Mouse (Mus musculus): ENCODE data around the gene Muc2.

Gene Muc2

GRCm38 (mm10) chr7:141758291-141758690, 68.2 kb downstream of the Muc2 start:
- DNase-seq (ENCODE audit: low spot score in 2 of 2) = no peak

GRCm38 (mm10) chr7:141770521-141770920, 80.4 kb downstream of the Muc2 start:
- DNase-seq (ENCODE audit: low spot score in 2 of 2) = no peak

- DNase-seq (ENCODE audit: low spot score in 2 of 2) = peak; percentile 81 to 82
Measured at GRCm38 (mm10) chr7:141770988-141771387, 80.8 kb downstream of the Muc2 start.

GRCm38 (mm10) chr7:141772058-141772557, 82.0 kb downstream of the Muc2 start:
- no peak for DNase-seq (ENCODE audit: low spot score in 2 of 2)

GRCm38 (mm10) chr7:141774855-141775254, 84.7 kb downstream of the Muc2 start:
- no peak for DNase-seq (ENCODE audit: low spot score in 2 of 2)

GRCm38 (mm10) chr7:141776199-141776598, 86.1 kb downstream of the Muc2 start:
- no peak for DNase-seq (ENCODE audit: low spot score in 2 of 2)

GRCm38 (mm10) chr7:141788677-141789452, 98.7 kb downstream of the Muc2 start, which contains the start of gene Muc5ac:
Muc5ac (plus strand) TSS chr7:141788972.
- no peak for DNase-seq (ENCODE audit: low spot score in 2 of 2)

GRCm38 (mm10) chr7:141794251-141794650, 104.1 kb downstream of the Muc2 start:
- no peak for DNase-seq (ENCODE audit: low spot score in 2 of 2)

GRCm38 (mm10) chr7:141803206-141803605, 113.1 kb downstream of the Muc2 start:
- DNase-seq (ENCODE audit: low spot score in 2 of 2) = no peak
